Mouse (Mus musculus): ENCODE data around the gene Eif2b4.
"Not testable (repeated sequence)": the region's sequence is repeated elsewhere in the genome, so short reads cannot be mapped to it uniquely, and the experiment has no call there.

Gene Eif2b4

GRCm38 (mm10) chr5:31192939-31193630 is at the start of gene Eif2b4, which contains the start of gene Snx17:
TSS of gene Eif2b4 (minus strand) at chr5:31193430.
TSS of gene Snx17 (plus strand) at chr5:31193227.
- peak; percentile 100 for DNase-seq

GRCm38 (mm10) chr5:31242191-31242590 is 49.0 kb upstream of the Eif2b4 start:
- no peak for DNase-seq

- DNase-seq: no peak
Measured at GRCm38 (mm10) chr5:31241522-31242034, 48.3 kb upstream of the Eif2b4 start.

GRCm38 (mm10) chr5:31240637-31241521 is 47.6 kb upstream of the Eif2b4 start, which contains the start of the genes Nrbp1 and Gm9970:
TSS of gene Nrbp1 (plus strand) at chr5:31240864.
TSS of gene Gm9970 (minus strand) at chr5:31241232.
- DNase-seq: peak; percentile 94 to 98

GRCm38 (mm10) chr5:31226641-31227040 is 33.4 kb upstream of the Eif2b4 start:
- DNase-seq: no peak

- no peak for DNase-seq
Measured at GRCm38 (mm10) chr5:31222696-31223095, 29.5 kb upstream of the Eif2b4 start.

GRCm38 (mm10) chr5:31221304-31221945 is 28.2 kb upstream of the Eif2b4 start:
- peak; percentile 24 to 48 for DNase-seq

GRCm38 (mm10) chr5:31220448-31221303 is 27.4 kb upstream of the Eif2b4 start, which contains the start of gene Ppm1g:
TSS of gene Ppm1g (minus strand) at chr5:31220687.
- DNase-seq: peak; percentile 97 to 98

- no peak for DNase-seq
Measured at GRCm38 (mm10) chr5:31219911-31220447, 26.7 kb upstream of the Eif2b4 start.

- DNase-seq: no peak
Measured at GRCm38 (mm10) chr5:31219474-31219873, 26.2 kb upstream of the Eif2b4 start.

GRCm38 (mm10) chr5:31219070-31219469 is 25.8 kb upstream of the Eif2b4 start:
- no peak for DNase-seq

- DNase-seq: peak in 1 of 2 experiments; percentile 20
Measured at GRCm38 (mm10) chr5:31218294-31218693, 25.1 kb upstream of the Eif2b4 start.

- not testable (repeated sequence) for DNase-seq
Measured at GRCm38 (mm10) chr5:31216554-31216953, 23.3 kb upstream of the Eif2b4 start.

- DNase-seq: no peak
Measured at GRCm38 (mm10) chr5:31204421-31204820, 11.2 kb upstream of the Eif2b4 start.

- DNase-seq: no peak
Measured at GRCm38 (mm10) chr5:31203866-31204265, 10.6 kb upstream of the Eif2b4 start.

GRCm38 (mm10) chr5:31202933-31203332 is 9.7 kb upstream of the Eif2b4 start:
- peak in 1 of 2 experiments; percentile 21 for DNase-seq

GRCm38 (mm10) chr5:31201742-31202590 is 8.7 kb upstream of the Eif2b4 start, which contains the start of gene Zfp513:
TSS of gene Zfp513 (minus strand) at chr5:31202303.
- peak; percentile 90 to 96 for DNase-seq

GRCm38 (mm10) chr5:31201042-31201741 is 8.0 kb upstream of the Eif2b4 start:
- no peak for DNase-seq

- peak in 1 of 2 experiments; percentile 41 for DNase-seq
Measured at GRCm38 (mm10) chr5:31200327-31200768, 7.1 kb upstream of the Eif2b4 start.

GRCm38 (mm10) chr5:31199893-31200292 is 6.7 kb upstream of the Eif2b4 start:
- peak; percentile 25 to 39 for DNase-seq
